Mouse (Mus musculus): ENCODE measurements around the gene Slc16a6. TPM values are rescaled to one million over a fixed set of nuclear protein-coding genes. Genes with fewer than 3 reads are reported as not detected.
"Not testable (repeated sequence)": the region's sequence is repeated elsewhere in the genome, so short reads cannot be mapped to it uniquely, and the experiment has no call there.

Slc16a6 gene
- 10 to 100 TPM; 16.8 to 17.6 TPM for total RNA-seq (2021)
- long read RNA-seq, experiment 1, full-length matches to known transcripts = 11 of 14 reads
- long read RNA-seq, experiment 1, partial matches to known transcripts = 0 of 14 reads
- long read RNA-seq, experiment 1, other reads (novel, unspliced or antisense) = 3 of 14 reads
- long read RNA-seq, experiment 2, full-length matches to known transcripts = 13 of 18 reads
- long read RNA-seq, experiment 2, partial matches to known transcripts = 2 of 18 reads
- long read RNA-seq, experiment 2, other reads (novel, unspliced or antisense) = 3 of 18 reads

GRCm38 (mm10) chr11:109473171-109474085 lies at the start of gene Slc16a6, which contains the start of gene Arsg:
TSS of gene Slc16a6 (minus strand) at chr11:109473598.
TSS of gene Arsg (plus strand) at chr11:109473374.
- peak; percentile 58 to 79 for DNase-seq (ENCODE audit: low spot score in 2 of 2)

GRCm38 (mm10) chr11:109520958-109521357 lies 47.6 kb upstream of the Slc16a6 start:
- DNase-seq (ENCODE audit: low spot score in 2 of 2) = no peak

- DNase-seq (ENCODE audit: low spot score in 2 of 2) = no peak
Observed at GRCm38 (mm10) chr11:109517816-109518215, 44.4 kb upstream of the Slc16a6 start.

- no peak for DNase-seq (ENCODE audit: low spot score in 2 of 2)
Observed at GRCm38 (mm10) chr11:109517330-109517729, 43.9 kb upstream of the Slc16a6 start.

GRCm38 (mm10) chr11:109514064-109514612 lies 40.7 kb upstream of the Slc16a6 start:
- no peak for DNase-seq (ENCODE audit: low spot score in 2 of 2)

GRCm38 (mm10) chr11:109512995-109513675 lies 39.7 kb upstream of the Slc16a6 start:
- no peak for DNase-seq (ENCODE audit: low spot score in 2 of 2)

- no peak for DNase-seq (ENCODE audit: low spot score in 2 of 2)
Observed at GRCm38 (mm10) chr11:109507068-109507467, 33.7 kb upstream of the Slc16a6 start.

- DNase-seq (ENCODE audit: low spot score in 2 of 2) = no peak
Observed at GRCm38 (mm10) chr11:109505823-109506222, 32.4 kb upstream of the Slc16a6 start.

- DNase-seq (ENCODE audit: low spot score in 2 of 2) = no peak
Observed at GRCm38 (mm10) chr11:109504977-109505376, 31.6 kb upstream of the Slc16a6 start.

- DNase-seq (ENCODE audit: low spot score in 2 of 2) = no peak
Observed at GRCm38 (mm10) chr11:109500206-109500605, 26.8 kb upstream of the Slc16a6 start.

- no peak for DNase-seq (ENCODE audit: low spot score in 2 of 2)
Observed at GRCm38 (mm10) chr11:109497990-109498389, 24.6 kb upstream of the Slc16a6 start.

GRCm38 (mm10) chr11:109496996-109497714 lies 23.8 kb upstream of the Slc16a6 start:
- no peak for DNase-seq (ENCODE audit: low spot score in 2 of 2)

GRCm38 (mm10) chr11:109496475-109496993 lies 23.1 kb upstream of the Slc16a6 start:
- DNase-seq (ENCODE audit: low spot score in 2 of 2) = no peak

- no peak for DNase-seq (ENCODE audit: low spot score in 2 of 2)
Observed at GRCm38 (mm10) chr11:109495771-109496474, 22.5 kb upstream of the Slc16a6 start.

GRCm38 (mm10) chr11:109494890-109495770 lies 21.7 kb upstream of the Slc16a6 start:
- no peak for DNase-seq (ENCODE audit: low spot score in 2 of 2)

GRCm38 (mm10) chr11:109492847-109493464 lies 19.6 kb upstream of the Slc16a6 start:
- DNase-seq (ENCODE audit: low spot score in 2 of 2) = not testable (repeated sequence)

- DNase-seq (ENCODE audit: low spot score in 2 of 2) = no peak
Observed at GRCm38 (mm10) chr11:109491844-109492243, 18.4 kb upstream of the Slc16a6 start.

- no peak for DNase-seq (ENCODE audit: low spot score in 2 of 2)
Observed at GRCm38 (mm10) chr11:109489763-109490162, 16.4 kb upstream of the Slc16a6 start.

Measured in gastrocnemius, postnatal 4 days (tissue).